Mouse (Mus musculus) limb, embryonic 11.5 days (tissue): ENCODE measurements around the gene Rptor. TPM values are rescaled to one million over a fixed set of nuclear protein-coding genes. Genes with fewer than 3 reads are reported as not detected.

Experiments used
- ATAC-seq: fragments of 200-750 bp; cut with Nextera tagmentation; 2 replicates; pipeline ENCODE4 v1.8.0; 2017; ENCODE audit warnings: low read depth; ENCODE audit not compliant: insufficient number of reproducible peaks, low FRiP score, low TSS enrichment
- DNase-seq: peaks from one replicate; pipeline ENCODE4 v3.0.0-alpha.2; 2015; ENCODE audit warnings: low spot score
- H3K27ac ChIP-seq: fragments of 300-500 bp; sonication (generic); replicated peaks from 2 replicates; pipeline ENCODE4 v1.5.1; 2014; ENCODE audit warnings: low read depth, mild to moderate bottlenecking, low read length
- H3K27me3 ChIP-seq: fragments of 300-500 bp; sonication (generic); 2 replicates; pipeline ENCODE4 v1.6.1; 2014; ENCODE audit warnings: mild to moderate bottlenecking, low read length, mixed read lengths; ENCODE audit not compliant: control insufficient read depth, insufficient read depth
- H3K36me3 ChIP-seq: fragments of 300-500 bp; sonication (generic); 2 replicates; pipeline ENCODE4 v1.6.1; 2014; ENCODE audit warnings: mild to moderate bottlenecking, low read length, moderate library complexity, mixed read lengths; ENCODE audit not compliant: control insufficient read depth, insufficient read depth
- H3K4me1 ChIP-seq: fragments of 300-500 bp; sonication (generic); 2 replicates; pipeline ENCODE4 v1.6.1; 2014; ENCODE audit warnings: low read length, mixed read lengths; ENCODE audit not compliant: control insufficient read depth, insufficient read depth
- H3K4me2 ChIP-seq: fragments of 300-500 bp; sonication (generic); 2 replicates; pipeline ENCODE4 v1.6.1; 2014; ENCODE audit warnings: low read depth, mild to moderate bottlenecking, moderate library complexity; ENCODE audit not compliant: severe bottlenecking
- H3K4me3 ChIP-seq: fragments of 300-500 bp; sonication (generic); 2 replicates; pipeline ENCODE4 v1.5.1; 2014; ENCODE audit warnings: low read depth, low read length
- H3K9ac ChIP-seq: fragments of 300-500 bp; sonication (generic); 2 replicates; pipeline ENCODE4 v1.6.1; 2014; ENCODE audit warnings: mild to moderate bottlenecking, low read length
- H3K9me3 ChIP-seq: fragments of 300-500 bp; sonication (generic); 2 replicates; pipeline ENCODE4 v1.6.1; 2016; ENCODE audit warnings: low read length; ENCODE audit not compliant: control insufficient read depth
- WGBS: fragments of 180-500 bp; shearing (Covaris S2); extraction: QIAGEN DNeasy Blood & Tissue Kit; methylation state at CpG from one replicate; pipeline ENCODE4 v1.1.7; 2014; 5-methylcytosine and 5-hydroxymethylcytosine counted together
- polyA plus RNA-seq: library from polyadenylated mRNA; unstranded; fragments of >200 nt; fragmentation: Nextera tagmentation; extraction: Ambion mirVana; gene quantifications from 2 replicates; pipeline ENCODE4 v1.2.1, GENCODE M21; 2014

The Rptor gene
- polyA plus RNA-seq, 1 experiment from 2014 or later = 13.8 TPM

DNA sequence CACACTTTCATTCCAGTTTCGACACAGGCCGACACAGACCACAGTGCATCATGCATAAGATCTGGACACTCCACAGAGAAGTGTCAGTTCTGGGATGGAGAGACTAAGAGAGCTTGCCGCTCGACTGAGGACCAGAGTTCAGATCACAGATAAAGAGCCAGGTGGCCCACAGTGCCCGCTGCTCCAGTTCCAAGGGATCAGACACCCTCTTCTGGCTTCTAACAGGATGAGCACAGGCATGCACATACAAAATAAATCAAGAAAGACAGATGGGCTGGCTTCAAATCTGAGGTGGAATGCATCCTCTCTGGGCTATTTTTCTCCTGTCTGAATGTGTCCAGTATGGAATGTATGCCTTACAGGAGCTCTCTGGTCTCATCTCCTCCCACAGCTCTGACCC, 324.1 kb downstream of the Rptor start:
- no peak overlapping the region for H3K4me2 ChIP-seq
- no peak overlapping the region for H3K9ac ChIP-seq
- no peaks in the 10 kb centered on the region for H3K36me3 ChIP-seq
- WGBS = 81% methylated on average over 5 of the region's 5 CpGs
- ATAC-seq (no peak), DNase-seq (no peak)
- H3K9me3 ChIP-seq = no peaks in the 10 kb centered on the region
- H3K4me1 ChIP-seq = no peaks in the 10 kb centered on the region
- no peak overlapping the region for H3K4me3 ChIP-seq
- H3K27ac ChIP-seq = no peak overlapping the region
- H3K27me3 ChIP-seq = no peaks in the 10 kb centered on the region

DNA sequence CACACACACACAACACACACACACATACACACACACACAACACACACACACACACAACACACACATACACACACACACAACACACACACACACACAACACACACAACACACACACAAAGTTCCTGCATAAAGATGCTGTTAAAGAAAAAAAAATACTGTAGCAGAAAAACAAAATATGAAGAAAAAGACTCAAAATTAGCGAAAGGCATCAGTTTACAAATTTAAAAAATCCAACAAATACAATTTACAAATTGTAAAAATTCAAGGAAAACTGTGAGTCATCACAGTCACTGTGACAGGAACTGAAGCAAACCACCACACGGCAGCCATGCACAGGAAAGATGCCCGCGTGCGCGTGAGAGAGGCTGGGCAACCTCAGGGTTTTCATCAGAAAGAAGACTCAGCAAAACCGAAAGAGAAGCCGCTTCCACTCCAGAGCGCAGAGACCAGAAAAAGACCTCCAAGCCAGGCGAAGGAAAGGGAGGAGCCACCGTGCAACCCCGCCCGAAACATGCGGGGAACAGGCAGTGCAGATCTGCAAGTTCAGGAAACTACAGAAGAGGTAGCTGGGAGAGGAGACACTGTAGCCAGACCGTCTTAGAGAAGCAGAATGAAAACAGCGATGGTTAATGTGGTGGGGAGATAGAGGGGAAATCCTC, 325.4 kb downstream of the Rptor start:
- Histone ChIP-seq H3K9me3 (no peaks in the 10 kb centered on the region), H3K27ac (no peak overlapping the region), H3K4me3 (no peak overlapping the region), H3K9ac (no peak overlapping the region), H3K27me3 (no peaks in the 10 kb centered on the region), H3K4me2 (no peak overlapping the region), H3K4me1 (peaks cover 4% of the 10 kb centered on the region; the same call in 1 of the 2 replicates), H3K36me3 (no peaks in the 10 kb centered on the region)
- no peak for ATAC-seq
- DNase-seq = no peak
- 70% methylated on average over 16 of the region's 16 CpGs for WGBS

DNA sequence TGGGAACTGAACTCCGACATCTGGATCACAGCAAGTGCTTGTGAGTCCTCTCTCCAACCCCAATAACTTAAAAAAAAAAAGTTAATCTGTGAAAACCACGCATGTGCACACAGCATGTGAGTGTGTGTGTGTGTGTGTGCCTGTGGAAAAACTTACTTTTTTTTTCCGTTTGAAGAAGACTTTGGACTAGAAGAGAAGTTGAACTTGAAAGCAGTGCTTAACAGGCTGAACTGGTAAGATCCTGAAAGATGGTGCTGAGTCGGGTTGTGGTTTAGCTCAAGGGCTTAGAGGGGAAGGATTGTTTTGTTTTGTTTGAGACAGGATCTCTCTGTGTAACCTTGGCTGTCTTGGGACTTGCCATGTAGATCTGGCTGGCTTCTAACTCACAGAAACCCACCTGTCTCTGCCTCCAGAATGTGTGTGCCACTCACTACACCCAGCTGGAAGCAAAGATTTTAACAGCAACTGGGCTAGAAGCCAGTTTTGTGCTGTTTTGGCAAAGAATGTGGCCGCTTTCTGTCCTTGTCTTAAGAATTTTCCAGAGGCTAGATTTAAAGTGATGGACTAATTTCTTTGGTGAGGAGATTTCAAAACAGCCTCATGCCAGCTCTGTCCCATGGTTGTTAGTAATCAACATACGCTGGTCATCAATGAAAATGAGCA, 327.0 kb downstream of the Rptor start:
- no peaks in the 10 kb centered on the region for H3K27me3 ChIP-seq
- peaks cover 4% of the 10 kb centered on the region; the same call in 1 of the 2 replicates for H3K4me1 ChIP-seq
- ATAC-seq (no peak), DNase-seq (no peak)
- H3K36me3 ChIP-seq = no peaks in the 10 kb centered on the region
- WGBS = 91% methylated on average over 6 of the region's 6 CpGs
- no peak overlapping the region for H3K27ac ChIP-seq
- no peak overlapping the region for H3K9ac ChIP-seq
- no peak overlapping the region for H3K4me3 ChIP-seq
- no peaks in the 10 kb centered on the region for H3K9me3 ChIP-seq
- H3K4me2 ChIP-seq = no peak overlapping the region

- H3K27ac ChIP-seq = no peak overlapping the region
- H3K36me3 ChIP-seq = no peaks in the 10 kb centered on the region
- no peak overlapping the region for H3K9ac ChIP-seq
- H3K9me3 ChIP-seq = no peaks in the 10 kb centered on the region
- no peak overlapping the region for H3K4me3 ChIP-seq
- ATAC-seq (no peak), DNase-seq (no peak)
- no peak overlapping the region for H3K4me2 ChIP-seq
- WGBS = 70% methylated on average over 10 of the region's 10 CpGs
- peaks cover 7% of the 10 kb centered on the region; the same call in 1 of the 2 replicates for H3K4me1 ChIP-seq
- no peaks in the 10 kb centered on the region for H3K27me3 ChIP-seq
Measured at GRCm38 (mm10) chr11:119931809-119932208, 329.1 kb downstream of the Rptor start.

GRCm38 (mm10) chr11:119933142-119933541, 330.4 kb downstream of the Rptor start:
- no peak overlapping the region for H3K4me2 ChIP-seq
- WGBS = 62% methylated on average over 4 of the region's 4 CpGs
- no peak overlapping the region for H3K27ac ChIP-seq

DNA sequence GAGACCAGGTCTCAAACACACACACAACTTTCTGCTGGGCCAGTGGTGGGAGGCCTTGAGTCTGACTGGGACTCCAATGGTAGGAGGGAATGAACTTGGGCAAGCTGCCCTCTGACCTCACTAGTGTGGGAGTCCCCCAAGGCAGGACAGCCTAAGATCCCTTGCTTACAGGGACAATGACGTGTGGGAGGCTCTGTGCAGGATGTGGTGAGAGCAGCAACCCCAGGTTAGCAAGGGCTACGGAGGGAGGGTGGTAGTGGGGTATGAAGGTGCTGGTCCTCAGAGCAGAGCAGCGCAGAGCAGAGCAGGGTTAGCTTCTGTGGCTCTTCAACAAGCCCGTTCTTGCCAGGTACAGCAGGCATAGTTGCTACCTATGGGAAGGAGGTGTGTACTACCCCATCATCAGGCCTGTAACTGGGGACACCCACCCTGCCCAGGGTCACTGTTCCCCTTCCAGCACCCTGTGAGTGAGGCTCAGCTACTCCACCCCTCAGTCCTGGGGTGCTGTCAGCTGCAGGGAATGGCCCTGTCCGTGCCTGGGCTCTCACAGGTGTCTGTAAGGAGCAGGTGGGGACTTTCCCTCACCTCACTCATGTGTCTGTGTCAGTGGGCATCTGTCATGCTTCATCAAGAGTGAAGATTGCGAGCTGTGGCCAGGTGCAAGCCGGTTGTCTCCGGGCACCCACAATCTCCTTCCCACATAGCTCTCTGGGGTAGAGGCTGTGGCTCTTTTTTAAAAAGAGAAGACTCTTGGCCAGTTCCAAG, 331.3 kb downstream of the Rptor start:
- Histone ChIP-seq H3K36me3 (no peaks in the 10 kb centered on the region), H3K9ac (no peak overlapping the region), H3K9me3 (no peaks in the 10 kb centered on the region), H3K4me2 (no peak overlapping the region), H3K27ac (no peak overlapping the region), H3K27me3 (no peaks in the 10 kb centered on the region), H3K4me3 (no peak overlapping the region), H3K4me1 (peaks cover 16% of the 10 kb centered on the region)
- 81% methylated on average over 8 of the region's 8 CpGs for WGBS
- ATAC-seq (no peak), DNase-seq (no peak)

More at GRCm38 (mm10) chr11:119933142-119933541, 330.4 kb downstream of the Rptor start:
- ATAC-seq = no peak
- no peak overlapping the region for H3K4me3 ChIP-seq
- no peaks in the 10 kb centered on the region for H3K27me3 ChIP-seq
- H3K9me3 ChIP-seq = no peaks in the 10 kb centered on the region
- no peak for DNase-seq
- peaks cover 13% of the 10 kb centered on the region for H3K4me1 ChIP-seq
- H3K9ac ChIP-seq = no peak overlapping the region
- no peaks in the 10 kb centered on the region for H3K36me3 ChIP-seq

GRCm38 (mm10) chr11:119934773-119935172, 332.1 kb downstream of the Rptor start:
- Histone ChIP-seq H3K9me3 (no peaks in the 10 kb centered on the region), H3K36me3 (no peaks in the 10 kb centered on the region), H3K27me3 (no peaks in the 10 kb centered on the region), H3K4me1 (peaks cover 18% of the 10 kb centered on the region), H3K27ac (no peak overlapping the region), H3K4me2 (no peak overlapping the region), H3K4me3 (no peak overlapping the region), H3K9ac (no peak overlapping the region)
- DNase-seq (no peak), ATAC-seq (no peak)
- WGBS = 78% methylated on average over 8 of the region's 8 CpGs

DNA sequence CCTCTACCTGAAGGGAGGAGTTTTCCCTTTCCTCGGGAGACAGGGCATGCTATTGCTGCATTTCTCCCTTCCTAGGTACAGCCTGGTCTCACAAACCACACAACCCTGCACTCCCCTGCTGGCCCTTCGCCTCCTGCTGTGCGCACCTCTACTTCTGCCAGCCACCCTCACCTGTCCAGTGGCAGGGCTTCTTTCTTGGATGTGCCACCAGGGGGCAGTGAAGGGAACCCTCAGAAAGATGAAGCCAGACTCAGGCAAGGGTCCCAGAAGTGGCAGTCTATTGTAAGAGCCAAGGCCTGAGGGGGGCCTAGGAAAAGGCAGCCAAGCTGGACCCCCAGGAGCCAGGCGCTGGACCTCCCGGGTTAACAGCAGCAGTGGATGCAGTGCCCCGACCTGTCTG, 332.8 kb downstream of the Rptor start:
- WGBS = 22% methylated on average over 6 of the region's 6 CpGs
- DNase-seq (peak; percentile 81), ATAC-seq (no peak)
- H3K27ac ChIP-seq = no peak overlapping the region
- no peak overlapping the region for H3K4me3 ChIP-seq
- no peaks in the 10 kb centered on the region for H3K27me3 ChIP-seq
- no peaks in the 10 kb centered on the region for H3K9me3 ChIP-seq
- H3K36me3 ChIP-seq = no peaks in the 10 kb centered on the region
- H3K4me1 ChIP-seq = peaks cover 25% of the 10 kb centered on the region
- H3K4me2 ChIP-seq = no peak overlapping the region
- no peak overlapping the region for H3K9ac ChIP-seq
